Mouse (Mus musculus): ENCODE data around the gene Mrgpre. TPM values are rescaled to one million over a fixed set of nuclear protein-coding genes. Genes with fewer than 3 reads are reported as not detected.

Gene Mrgpre
- polyA plus RNA-seq, 1 experiment from 2014 or later, result 0.15 TPM

- whole genome bisulfite sequencing (ENCODE audit: insufficient replicate concordance), result 75% methylated on average over 4 of the region's 4 CpGs
- Histone ChIP-seq H3K36me3 (replicated peaks; ENCODE audit: insufficient read depth, low read length) (peaks cover 22% of the 10 kb centered on the region), H3K4me1 (ENCODE audit: insufficient read depth) (peaks cover 11% of the 10 kb centered on the region), H3K9ac (replicated peaks) (no peak overlapping the region), H3K27ac (ENCODE audit: low read depth) (no peak overlapping the region), H3K9me3 (ENCODE audit: low read length) (no peaks in the 10 kb centered on the region), H3K4me2 (ENCODE audit: low read depth, low read length) (no peak overlapping the region), H3K27me3 (ENCODE audit: insufficient read depth, low read length) (no peaks in the 10 kb centered on the region), H3K4me3 (ENCODE audit: low read depth, low read length) (no peak overlapping the region)
- no peak for TF ChIP-seq EP300 (IDR thresholded peaks at IDR 0.05; ENCODE audit: low read depth)
- TF ChIP-seq CTCF (IDR thresholded peaks at IDR 0.05; ENCODE audit: low read depth), result no peak
- DNase-seq (no peak), ATAC-seq (no peak)
These were observed 34.9 kb upstream of the Mrgpre start for GRCm38 (mm10) chr7:143819201-143819600.

GRCm38 (mm10) chr7:143808909-143809308 is 24.6 kb upstream of the Mrgpre start:
- DNase-seq, result peak; percentile 32
- no peaks in the 10 kb centered on the region for H3K27me3 ChIP-seq (ENCODE audit: insufficient read depth, low read length)
- no peak overlapping the region for H3K4me2 ChIP-seq (ENCODE audit: low read depth, low read length)
- TF ChIP-seq EP300 (IDR thresholded peaks at IDR 0.05; ENCODE audit: low read depth) (no peak), CTCF (IDR thresholded peaks at IDR 0.05; ENCODE audit: low read depth) (peak; percentile 63)
- no peaks in the 10 kb centered on the region for H3K4me1 ChIP-seq (ENCODE audit: insufficient read depth)
- peaks cover 55% of the 10 kb centered on the region for H3K36me3 ChIP-seq (replicated peaks; ENCODE audit: insufficient read depth, low read length)
- H3K9ac ChIP-seq (replicated peaks), result no peak overlapping the region
- 56% methylated on average over 1 of the region's 1 CpGs for WGBS (ENCODE audit: insufficient replicate concordance)
- no peaks in the 10 kb centered on the region for H3K9me3 ChIP-seq (ENCODE audit: low read length)
- no peak overlapping the region for H3K4me3 ChIP-seq (ENCODE audit: low read depth, low read length)
- ATAC-seq, result no peak
- no peak overlapping the region for H3K27ac ChIP-seq (ENCODE audit: low read depth)

- no peaks in the 10 kb centered on the region for H3K9me3 ChIP-seq (ENCODE audit: low read length)
- H3K9ac ChIP-seq (replicated peaks), result no peak overlapping the region
- no peaks in the 10 kb centered on the region for H3K4me1 ChIP-seq (ENCODE audit: insufficient read depth)
- no peak overlapping the region for H3K27ac ChIP-seq (ENCODE audit: low read depth)
- TF ChIP-seq EP300 (IDR thresholded peaks at IDR 0.05; ENCODE audit: low read depth) (no peak), CTCF (IDR thresholded peaks at IDR 0.05; ENCODE audit: low read depth) (no peak)
- H3K36me3 ChIP-seq (replicated peaks; ENCODE audit: insufficient read depth, low read length), result peaks cover 23% of the 10 kb centered on the region
- DNase-seq, result no peak
- H3K4me3 ChIP-seq (ENCODE audit: low read depth, low read length), result no peak overlapping the region
- no peak overlapping the region for H3K4me2 ChIP-seq (ENCODE audit: low read depth, low read length)
- no peak for ATAC-seq
- WGBS (ENCODE audit: insufficient replicate concordance), result 57% methylated on average over 5 of the region's 5 CpGs
- no peaks in the 10 kb centered on the region for H3K27me3 ChIP-seq (ENCODE audit: insufficient read depth, low read length)
These were observed 20.9 kb upstream of the Mrgpre start for GRCm38 (mm10) chr7:143805199-143805624.

GRCm38 (mm10) chr7:143801195-143802065 is 17.1 kb upstream of the Mrgpre start:
- Histone ChIP-seq H3K4me1 (ENCODE audit: insufficient read depth) (no peaks in the 10 kb centered on the region), H3K27me3 (ENCODE audit: insufficient read depth, low read length) (no peaks in the 10 kb centered on the region), H3K4me3 (ENCODE audit: low read depth, low read length) (no peak overlapping the region), H3K9ac (replicated peaks) (no peak overlapping the region), H3K36me3 (replicated peaks; ENCODE audit: insufficient read depth, low read length) (peaks cover 29% of the 10 kb centered on the region), H3K4me2 (ENCODE audit: low read depth, low read length) (no peak overlapping the region), H3K27ac (ENCODE audit: low read depth) (no peak overlapping the region), H3K9me3 (ENCODE audit: low read length) (no peaks in the 10 kb centered on the region)
- no peak for DNase-seq
- ATAC-seq, result no peak
- 77% methylated on average over 8 of the region's 8 CpGs for WGBS (ENCODE audit: insufficient replicate concordance)
- TF ChIP-seq EP300 (IDR thresholded peaks at IDR 0.05; ENCODE audit: low read depth) (no peak), CTCF (IDR thresholded peaks at IDR 0.05; ENCODE audit: low read depth) (no peak)

GRCm38 (mm10) chr7:143800770-143801169 is 16.5 kb upstream of the Mrgpre start:
- Histone ChIP-seq H3K27ac (ENCODE audit: low read depth) (no peak overlapping the region), H3K36me3 (replicated peaks; ENCODE audit: insufficient read depth, low read length) (peaks cover 28% of the 10 kb centered on the region), H3K9ac (replicated peaks) (no peak overlapping the region), H3K4me2 (ENCODE audit: low read depth, low read length) (no peak overlapping the region), H3K9me3 (ENCODE audit: low read length) (no peaks in the 10 kb centered on the region), H3K4me3 (ENCODE audit: low read depth, low read length) (no peak overlapping the region), H3K4me1 (ENCODE audit: insufficient read depth) (no peaks in the 10 kb centered on the region), H3K27me3 (ENCODE audit: insufficient read depth, low read length) (no peaks in the 10 kb centered on the region)
- WGBS (ENCODE audit: insufficient replicate concordance), result 77% methylated on average over 1 of the region's 1 CpGs
- TF ChIP-seq CTCF (IDR thresholded peaks at IDR 0.05; ENCODE audit: low read depth), result no peak
- DNase-seq (no peak), ATAC-seq (no peak)

GRCm38 (mm10) chr7:143798783-143799182 is 14.5 kb upstream of the Mrgpre start:
- no peak for ATAC-seq
- Histone ChIP-seq H3K9me3 (ENCODE audit: low read length) (no peaks in the 10 kb centered on the region), H3K27ac (ENCODE audit: low read depth) (no peak overlapping the region), H3K4me3 (ENCODE audit: low read depth, low read length) (no peak overlapping the region), H3K4me2 (ENCODE audit: low read depth, low read length) (no peak overlapping the region), H3K36me3 (replicated peaks; ENCODE audit: insufficient read depth, low read length) (peaks cover 31% of the 10 kb centered on the region), H3K9ac (replicated peaks) (no peak overlapping the region), H3K27me3 (ENCODE audit: insufficient read depth, low read length) (no peaks in the 10 kb centered on the region), H3K4me1 (ENCODE audit: insufficient read depth) (no peaks in the 10 kb centered on the region)
- no peak for DNase-seq
- 71% methylated on average over 4 of the region's 4 CpGs for WGBS (ENCODE audit: insufficient replicate concordance)
- TF ChIP-seq CTCF (IDR thresholded peaks at IDR 0.05; ENCODE audit: low read depth) (no peak), EP300 (IDR thresholded peaks at IDR 0.05; ENCODE audit: low read depth) (no peak)

All from liver, postnatal 0 days (tissue).